28 mouse cellular contexts compared by ENCODE assay signal in genomic region chr5:101767486-101767885, GRCm38 (mm10). TPM values are rescaled to one million over a fixed set of nuclear protein-coding genes. Genes with fewer than 3 reads are reported as not detected.
DNase-seq lines count a peak whose midpoint lies in the region; ATAC-seq and TF ChIP-seq lines count a peak whose summit lies in the region.
"Had no signal": no experiment of that assay in that cellular context is flagged by ENCODE, and none has a peak within 500 bp of the region (broad histone marks: within the 10 kb centered on the region; RNA-seq: fewer than 3 reads in every experiment).

No protein-coding gene starts in this region.

- no peak overlapping the region for H3K9ac ChIP-seq in limb, embryonic 11.5 days (ENCODE audit: low read length)
- H3K9ac ChIP-seq in intestine, postnatal 0 days (ENCODE audit: low read depth, low read length) = no peak overlapping the region
- H3K9ac ChIP-seq: embryonic facial prominence, embryonic 13.5 days; forebrain, embryonic 15.5 days; heart, embryonic 12.5 days; hindbrain, embryonic 14.5 days; liver, embryonic 15.5 days; neural tube, embryonic 13.5 days had no signal

- 78% methylated on average over 6 of the region's 6 CpGs for WGBS in limb, embryonic 11.5 days
- 83% methylated on average over 6 of the region's 6 CpGs for WGBS in limb, embryonic 10.5 days
- WGBS in intestine, postnatal 0 days = 68% methylated on average over 6 of the region's 6 CpGs

- H3K4me2 ChIP-seq in limb, embryonic 11.5 days (ENCODE audit: low read depth, severe bottlenecking) = no peak overlapping the region
- peak overlapping the region; percentile 3; the same call in 1 of the 2 replicates for H3K4me2 ChIP-seq in intestine, postnatal 0 days (replicated peaks; ENCODE audit: low read depth)
- H3K4me2 ChIP-seq: forebrain, embryonic 15.5 days; heart, embryonic 12.5 days; hindbrain, embryonic 14.5 days; liver, embryonic 15.5 days; midbrain, embryonic 11.5 days; neural tube, embryonic 13.5 days had no signal

- H3K27me3 ChIP-seq in limb, embryonic 11.5 days (ENCODE audit: control insufficient read depth, insufficient read depth, low read length) = peaks cover 46% of the 10 kb centered on the region
- peaks cover 75% of the 10 kb centered on the region for H3K27me3 ChIP-seq in limb, embryonic 10.5 days (ENCODE audit: low read depth, poor library complexity, severe bottlenecking)
- no peaks in the 10 kb centered on the region for H3K27me3 ChIP-seq in testis, adult 2 months (ENCODE audit: control insufficient read depth, insufficient read depth, low read length)
- no peaks in the 10 kb centered on the region for H3K27me3 ChIP-seq in intestine, postnatal 0 days (replicated peaks; ENCODE audit: control insufficient read depth, insufficient read depth, low read length)

- no peak for ATAC-seq in limb, embryonic 11.5 days (ENCODE audit: insufficient number of reproducible peaks, low FRiP score, low TSS enrichment, low read depth)
- no peak for ATAC-seq in intestine, postnatal 0 days
- ATAC-seq: activated CD4-positive, CD25-positive, alpha-beta regulatory T cell, adult 4 months; forebrain, embryonic 15.5 days had no signal

- no peak for TF ChIP-seq CTCF in testis, adult 2 months (IDR thresholded peaks at IDR 0.05; ENCODE audit: control insufficient read depth, insufficient read depth, insufficient replicate concordance, low read depth, low read length)
- no peak for TF ChIP-seq CTCF in intestine, postnatal 0 days (IDR thresholded peaks at IDR 0.05; ENCODE audit: low read depth)

- peaks cover 5% of the 10 kb centered on the region; the same call in 1 of the 2 replicates for H3K4me1 ChIP-seq in limb, embryonic 11.5 days (ENCODE audit: control insufficient read depth, insufficient read depth, low read length)
- peaks cover 25% of the 10 kb centered on the region for H3K4me1 ChIP-seq in limb, embryonic 10.5 days
- H3K4me1 ChIP-seq in testis, adult 2 months (ENCODE audit: control insufficient read depth, insufficient read depth, low read length) = peaks cover 11% of the 10 kb centered on the region
- peaks cover 2% of the 10 kb centered on the region; the same call in 1 of the 2 replicates for H3K4me1 ChIP-seq in intestine, postnatal 0 days (replicated peaks; ENCODE audit: control insufficient read depth, insufficient read depth, low read length)
- H3K4me1 ChIP-seq: heart, embryonic 12.5 days had no signal

- H3K27ac ChIP-seq in limb, embryonic 11.5 days (replicated peaks; ENCODE audit: low read depth, low read length) = no peak overlapping the region
- H3K27ac ChIP-seq in limb, embryonic 10.5 days = no peak overlapping the region
- no peak overlapping the region for H3K27ac ChIP-seq in testis, adult 2 months (ENCODE audit: control insufficient read depth, insufficient read depth, low read depth, low read length)
- H3K27ac ChIP-seq in intestine, postnatal 0 days (ENCODE audit: low read depth, low read length) = peak overlapping the region; percentile 71; the same call in 1 of the 2 replicates
- H3K27ac ChIP-seq: embryonic facial prominence, embryonic 13.5 days; forebrain, embryonic 10.5 days; forebrain, embryonic 15.5 days; heart, adult 2 months; hindbrain, embryonic 14.5 days; kidney, postnatal 0 days; liver, embryonic 15.5 days; neural tube, embryonic 13.5 days had no signal

- H3K4me3 ChIP-seq in limb, embryonic 11.5 days (ENCODE audit: low read depth, low read length) = no peak overlapping the region
- no peak overlapping the region for H3K4me3 ChIP-seq in limb, embryonic 10.5 days
- peak overlapping the region; percentile 10; the same call in 1 of the 2 replicates for H3K4me3 ChIP-seq in testis, adult 2 months (ENCODE audit: control insufficient read depth, low read depth, low read length)
- no peak overlapping the region for H3K4me3 ChIP-seq in intestine, postnatal 0 days (ENCODE audit: low read depth, low read length)
- H3K4me3 ChIP-seq: forebrain, embryonic 10.5 days; forebrain, embryonic 15.5 days; heart, adult 2 months; heart, embryonic 12.5 days; liver, embryonic 15.5 days; neural tube, embryonic 13.5 days had no signal

- no peaks in the 10 kb centered on the region for H3K36me3 ChIP-seq in limb, embryonic 11.5 days (ENCODE audit: control insufficient read depth, insufficient read depth, low read length)
- H3K36me3 ChIP-seq in limb, embryonic 10.5 days = no peaks in the 10 kb centered on the region
- no peaks in the 10 kb centered on the region; the same call in 1 of the 2 replicates for H3K36me3 ChIP-seq in testis, adult 2 months (ENCODE audit: control insufficient read depth, insufficient read depth, low read length)
- no peaks in the 10 kb centered on the region for H3K36me3 ChIP-seq in intestine, postnatal 0 days (ENCODE audit: control insufficient read depth, insufficient read depth)
- H3K36me3 ChIP-seq: embryonic facial prominence, embryonic 13.5 days; forebrain, embryonic 10.5 days; forebrain, embryonic 15.5 days; heart, embryonic 12.5 days; liver, embryonic 15.5 days; neural tube, embryonic 13.5 days had no signal

- peak; percentile 16 for DNase-seq in limb, embryonic 11.5 days (ENCODE audit: low spot score)
- DNase-seq in limb, embryonic 10.5 days (ENCODE audit: low spot score) = no peak
- DNase-seq in testis, postnatal 14 days (ENCODE audit: low spot score) = no peak
- DNase-seq in cerebellum, postnatal 36 days = no peak
- DNase-seq in B cell, adult 2 months = no peak
- DNase-seq: adrenal gland, adult 8-10 months; cerebellum, adult 2 months; embryo, embryonic 11 days; gastrocnemius, postnatal 25 days; kidney, adult 8-10 months; kidney, postnatal 4 days; layer of hippocampus, postnatal 36 days; left cerebral cortex, postnatal 4 days; right cerebral cortex, postnatal 4 days; thymus, postnatal 14 days had no signal

- no peaks in the 10 kb centered on the region for H3K9me3 ChIP-seq in limb, embryonic 11.5 days (ENCODE audit: control insufficient read depth, low read length)
- no peaks in the 10 kb centered on the region for H3K9me3 ChIP-seq in limb, embryonic 10.5 days (replicated peaks)
- H3K9me3 ChIP-seq in intestine, postnatal 0 days (ENCODE audit: control insufficient read depth) = no peaks in the 10 kb centered on the region
- H3K9me3 ChIP-seq: embryonic facial prominence, embryonic 13.5 days; forebrain, embryonic 10.5 days; forebrain, embryonic 15.5 days; heart, embryonic 12.5 days; liver, embryonic 15.5 days; neural tube, embryonic 13.5 days had no signal

- no peak for TF ChIP-seq POLR2A in testis, adult 2 months (IDR thresholded peaks at IDR 0.05; ENCODE audit: control insufficient read depth, low read depth, low read length)

RNA-seq across cellular contexts. Expression of gene Cds1, which starts 2.6 kb away (rescaled TPM):
- polyA plus RNA-seq in limb, embryonic 11.5 days (2014; fragmentation: Nextera tagmentation; extraction: Ambion mirVana) = 0.97 and 1.2 TPM in 2 replicates
- polyA plus RNA-seq in limb, embryonic 10.5 days (2016; fragmentation: Nextera tagmentation; extraction: Ambion mirVana) = 0.67 and 0.68 TPM in 2 replicates
- 195 and 201 TPM in 2 replicates for polyA plus RNA-seq in testis, adult 2 months (2012; rRNA removed)
- polyA plus RNA-seq in intestine, postnatal 0 days (2015; fragmentation: Nextera tagmentation; extraction: Ambion mirVana) = 31.9 and 32.2 TPM in 2 replicates
- polyA plus RNA-seq: activated CD4-positive, CD25-positive, alpha-beta regulatory T cell, adult 4 months had no signal

Comparison
In these comparisons a context has a peak if more than half of its experiments do, and no peak if none do; other contexts are left out.
1. RNA of gene Cds1, which starts 2.6 kb away (polyA plus RNA-seq): 195 to 201 TPM in testis, adult 2 months and 31.9 to 32.2 TPM in intestine, postnatal 0 days; 0.97 to 1.2 TPM in limb, embryonic 11.5 days and 0.67 to 0.68 TPM in limb, embryonic 10.5 days; every median in the first group is over 10 times any median in the second.